Mouse (Mus musculus): ENCODE results near the gene Smarcd3. TPM values are rescaled to one million over a fixed set of nuclear protein-coding genes. Genes with fewer than 3 reads are reported as not detected.
A peak's percentile ranks its signal among the peaks of the same experiment; 100 is the strongest.

Smarcd3 gene
- polyA plus RNA-seq, 1 experiment from 2014 or later: 41.1 TPM

GRCm38 (mm10) chr5:24589511-24590500 lies 34.4 kb downstream of the Smarcd3 start:
- 89% methylated on average over 20 of the region's 20 CpGs for WGBS
- peaks cover 54% of the 10 kb centered on the region for H3K36me3 ChIP-seq (ENCODE audit: control insufficient read depth, insufficient read depth, low read length)

GRCm38 (mm10) chr5:24587200-24587577 lies 37.0 kb downstream of the Smarcd3 start:
- H3K36me3 ChIP-seq (ENCODE audit: control insufficient read depth, insufficient read depth, low read length): peaks cover 32% of the 10 kb centered on the region; the same call in 1 of the 2 replicates
- no peak for ATAC-seq (ENCODE audit: low FRiP score, low TSS enrichment)
- H3K4me3 ChIP-seq (ENCODE audit: low read length): peak overlapping the region; percentile 64
- H3K9ac ChIP-seq (ENCODE audit: low read depth, low read length): peak overlapping the region; percentile 73
- H3K27ac ChIP-seq (ENCODE audit: low read depth, low read length): no peak overlapping the region; the same call in 1 of the 2 replicates
- no peaks in the 10 kb centered on the region for H3K27me3 ChIP-seq (ENCODE audit: control insufficient read depth, insufficient read depth, low read length)
- H3K4me2 ChIP-seq (replicated peaks; ENCODE audit: low read depth, low read length): peak overlapping the region; percentile 75
- no peaks in the 10 kb centered on the region for H3K9me3 ChIP-seq (ENCODE audit: control insufficient read depth, low read length)
- 28% methylated on average over 4 of the region's 4 CpGs for WGBS
- H3K4me1 ChIP-seq (ENCODE audit: control insufficient read depth, insufficient read depth, low read length): peaks cover 25% of the 10 kb centered on the region

More at GRCm38 (mm10) chr5:24589511-24590500, 34.4 kb downstream of the Smarcd3 start:
- Histone ChIP-seq H3K4me3 (ENCODE audit: low read length) (no peak overlapping the region), H3K9me3 (ENCODE audit: control insufficient read depth, low read length) (no peaks in the 10 kb centered on the region), H3K27ac (ENCODE audit: low read depth, low read length) (no peak overlapping the region), H3K9ac (ENCODE audit: low read depth, low read length) (no peak overlapping the region), H3K4me2 (replicated peaks; ENCODE audit: low read depth, low read length) (no peak overlapping the region), H3K27me3 (ENCODE audit: control insufficient read depth, insufficient read depth, low read length) (no peaks in the 10 kb centered on the region), H3K4me1 (ENCODE audit: control insufficient read depth, insufficient read depth, low read length) (peaks cover 27% of the 10 kb centered on the region)
- no peak for ATAC-seq (ENCODE audit: low FRiP score, low TSS enrichment)

GRCm38 (mm10) chr5:24586547-24587199 lies 37.5 kb downstream of the Smarcd3 start, which contains the start of gene Chpf2:
TSS of gene Chpf2 (plus strand) at chr5:24586741.
- peak; percentile 91 for ATAC-seq (ENCODE audit: low FRiP score, low TSS enrichment)
- Histone ChIP-seq H3K36me3 (ENCODE audit: control insufficient read depth, insufficient read depth, low read length) (peaks cover 27% of the 10 kb centered on the region; the same call in 1 of the 2 replicates), H3K9ac (ENCODE audit: low read depth, low read length) (peak within 1 kb of the TSS; percentile 73), H3K27ac (ENCODE audit: low read depth, low read length) (no peak within 1 kb of the TSS; the same call in 1 of the 2 replicates), H3K4me2 (replicated peaks; ENCODE audit: low read depth, low read length) (peak within 1 kb of the TSS; percentile 75), H3K27me3 (ENCODE audit: control insufficient read depth, insufficient read depth, low read length) (no peaks in the 10 kb centered on the region), H3K4me1 (ENCODE audit: control insufficient read depth, insufficient read depth, low read length) (peaks cover 20% of the 10 kb centered on the region), H3K9me3 (ENCODE audit: control insufficient read depth, low read length) (no peaks in the 10 kb centered on the region), H3K4me3 (ENCODE audit: low read length) (peak within 1 kb of the TSS; percentile 64)
- WGBS: under 1% methylated on average over 43 of the region's 43 CpGs

GRCm38 (mm10) chr5:24586106-24586505 lies 38.1 kb downstream of the Smarcd3 start:
- H3K27ac ChIP-seq (ENCODE audit: low read depth, low read length): no peak overlapping the region
- ATAC-seq (ENCODE audit: low FRiP score, low TSS enrichment): no peak
- peak overlapping the region; percentile 73 for H3K9ac ChIP-seq (ENCODE audit: low read depth, low read length)
- H3K36me3 ChIP-seq (ENCODE audit: control insufficient read depth, insufficient read depth, low read length): peaks cover 22% of the 10 kb centered on the region; the same call in 1 of the 2 replicates
- H3K4me3 ChIP-seq (ENCODE audit: low read length): peak overlapping the region; percentile 64
- 9% methylated on average over 8 of the region's 8 CpGs for WGBS
- H3K4me2 ChIP-seq (replicated peaks; ENCODE audit: low read depth, low read length): peak overlapping the region; percentile 75
- peaks cover 15% of the 10 kb centered on the region for H3K4me1 ChIP-seq (ENCODE audit: control insufficient read depth, insufficient read depth, low read length)
- H3K27me3 ChIP-seq (ENCODE audit: control insufficient read depth, insufficient read depth, low read length): no peaks in the 10 kb centered on the region
- no peaks in the 10 kb centered on the region for H3K9me3 ChIP-seq (ENCODE audit: control insufficient read depth, low read length)

GRCm38 (mm10) chr5:24578109-24578963 lies 45.9 kb downstream of the Smarcd3 start:
- H3K27me3 ChIP-seq (ENCODE audit: control insufficient read depth, insufficient read depth, low read length): no peaks in the 10 kb centered on the region
- no peaks in the 10 kb centered on the region for H3K9me3 ChIP-seq (ENCODE audit: control insufficient read depth, low read length)
- peak overlapping the region; percentile 62 for H3K4me2 ChIP-seq (replicated peaks; ENCODE audit: low read depth, low read length)
- 69% methylated on average over 6 of the region's 6 CpGs for WGBS
- ATAC-seq (ENCODE audit: low FRiP score, low TSS enrichment): no peak
- H3K36me3 ChIP-seq (ENCODE audit: control insufficient read depth, insufficient read depth, low read length): peaks cover 21% of the 10 kb centered on the region
- H3K27ac ChIP-seq (ENCODE audit: low read depth, low read length): peak overlapping the region; percentile 81
- H3K4me3 ChIP-seq (ENCODE audit: low read length): peak overlapping the region; percentile 48
- H3K9ac ChIP-seq (ENCODE audit: low read depth, low read length): peak overlapping the region; percentile 63; the same call in 1 of the 2 replicates
- H3K4me1 ChIP-seq (ENCODE audit: control insufficient read depth, insufficient read depth, low read length): peaks cover 12% of the 10 kb centered on the region; the same call in 1 of the 2 replicates

- H3K36me3 ChIP-seq (ENCODE audit: control insufficient read depth, insufficient read depth, low read length): peaks cover 31% of the 10 kb centered on the region
- under 1% methylated on average over 48 of the region's 48 CpGs for WGBS
- peaks cover 12% of the 10 kb centered on the region; the same call in 1 of the 2 replicates for H3K4me1 ChIP-seq (ENCODE audit: control insufficient read depth, insufficient read depth, low read length)
- peak within 1 kb of the TSS; percentile 81 for H3K9ac ChIP-seq (ENCODE audit: low read depth, low read length)
- H3K27ac ChIP-seq (ENCODE audit: low read depth, low read length): peak within 1 kb of the TSS; percentile 81
- no peaks in the 10 kb centered on the region for H3K9me3 ChIP-seq (ENCODE audit: control insufficient read depth, low read length)
- H3K27me3 ChIP-seq (ENCODE audit: control insufficient read depth, insufficient read depth, low read length): no peaks in the 10 kb centered on the region
- ATAC-seq (ENCODE audit: low FRiP score, low TSS enrichment): peak; percentile 98
- peak within 1 kb of the TSS; percentile 73 for H3K4me3 ChIP-seq (ENCODE audit: low read length)
- peak within 1 kb of the TSS; percentile 66 for H3K4me2 ChIP-seq (replicated peaks; ENCODE audit: low read depth, low read length)
Measured at GRCm38 (mm10) chr5:24577183-24577929, 46.9 kb downstream of the Smarcd3 start, which contains the start of gene Abcf2. TSS of gene Abcf2 (minus strand) at chr5:24577467.

GRCm38 (mm10) chr5:24576801-24577182 lies 47.4 kb downstream of the Smarcd3 start:
- ATAC-seq (ENCODE audit: low FRiP score, low TSS enrichment): peak; percentile 28
- peak overlapping the region; percentile 66 for H3K4me2 ChIP-seq (replicated peaks; ENCODE audit: low read depth, low read length)

More at GRCm38 (mm10) chr5:24576801-24577182, 47.4 kb downstream of the Smarcd3 start:
- 0% methylated on average over 32 of the region's 32 CpGs for WGBS
- H3K9me3 ChIP-seq (ENCODE audit: control insufficient read depth, low read length): no peaks in the 10 kb centered on the region
- peak overlapping the region; percentile 49; the same call in 1 of the 2 replicates for H3K27ac ChIP-seq (ENCODE audit: low read depth, low read length)
- peaks cover 12% of the 10 kb centered on the region; the same call in 1 of the 2 replicates for H3K4me1 ChIP-seq (ENCODE audit: control insufficient read depth, insufficient read depth, low read length)
- peak overlapping the region; percentile 81 for H3K9ac ChIP-seq (ENCODE audit: low read depth, low read length)
- no peaks in the 10 kb centered on the region for H3K27me3 ChIP-seq (ENCODE audit: control insufficient read depth, insufficient read depth, low read length)
- peaks cover 36% of the 10 kb centered on the region for H3K36me3 ChIP-seq (ENCODE audit: control insufficient read depth, insufficient read depth, low read length)
- peak overlapping the region; percentile 73 for H3K4me3 ChIP-seq (ENCODE audit: low read length)

Measured in kidney, embryonic 14.5 days (tissue).